Mouse (Mus musculus): ENCODE results near the gene Bcl11a. TPM values are rescaled to one million over a fixed set of nuclear protein-coding genes. Genes with fewer than 3 reads are reported as not detected.

Gene Bcl11a
- total RNA-seq, 1 experiment: 3.1 TPM

DNA sequence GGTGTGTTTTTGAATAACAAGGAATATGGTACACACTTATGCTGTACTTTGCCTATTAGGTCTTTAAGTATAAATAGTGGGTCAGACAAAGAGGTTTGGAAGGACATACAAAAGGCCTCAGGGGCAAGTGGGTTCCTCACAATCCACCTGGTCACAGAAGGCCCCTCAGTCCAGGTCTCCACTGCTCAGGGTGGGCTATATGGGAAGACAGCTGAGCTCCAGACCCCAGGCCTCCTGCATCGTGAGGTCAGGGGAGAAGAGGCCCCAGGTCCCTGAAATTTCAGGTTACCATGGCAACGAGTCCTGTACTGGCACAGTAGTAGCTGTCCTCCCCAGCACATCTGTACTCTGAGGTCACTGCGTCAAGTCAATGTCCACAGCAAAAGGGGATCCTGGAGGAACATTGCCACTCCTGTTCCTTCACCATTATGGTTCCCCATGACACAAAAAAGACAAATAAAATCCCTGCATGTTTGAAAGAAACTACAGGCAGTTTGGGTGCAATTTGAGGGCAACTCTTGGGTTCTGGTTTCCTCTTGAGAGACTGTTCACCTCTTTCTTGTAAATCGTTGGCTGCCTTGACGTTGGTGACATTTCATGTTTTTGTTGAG lies 93.9 kb downstream of the Bcl11a start:
- Histone ChIP-seq H3K27ac (ENCODE audit: insufficient read depth, low read depth, low read length, poor library complexity, severe bottlenecking) (no peak overlapping the region), H3K4me3 (ENCODE audit: insufficient read depth in 1 of 2, low read depth in 1 of 2, low read length in 2 of 2, poor library complexity in 1 of 2, severe bottlenecking in 1 of 2) (no peak overlapping the region), H3K36me3 (ENCODE audit: control insufficient read depth, insufficient read depth, low read length, poor library complexity, severe bottlenecking) (no peaks in the 10 kb centered on the region), H3K4me1 (ENCODE audit: control insufficient read depth in 2 of 2, insufficient read depth in 2 of 2, low read length in 2 of 2, poor library complexity in 1 of 2) (no peaks in the 10 kb centered on the region), H3K9ac (ENCODE audit: insufficient read depth, low read depth, low read length, poor library complexity, severe bottlenecking) (no peak overlapping the region), H3K9me3 (ENCODE audit: control insufficient read depth, insufficient read depth, low read depth, low read length) (no peaks in the 10 kb centered on the region)
- TF ChIP-seq MAFK (IDR thresholded peaks at IDR 0.05; ENCODE audit: insufficient read depth, low read depth, low read length): no peak
- no peak for TF ChIP-seq HCFC1 (IDR thresholded peaks at IDR 0.05; ENCODE audit: borderline replicate concordance, insufficient read depth, low read length)
- TF ChIP-seq ZNF384 (IDR thresholded peaks at IDR 0.05; ENCODE audit: low read depth, low read length): no peak
- in situ Hi-C loops (cut with MboI; ENCODE audit: low sequenced_read_pairs in 2 of 2, unreplicated experiment in 2 of 2): no loop called here
- no peak for DNase-seq (ENCODE audit: low read depth, low spot score)

DNA sequence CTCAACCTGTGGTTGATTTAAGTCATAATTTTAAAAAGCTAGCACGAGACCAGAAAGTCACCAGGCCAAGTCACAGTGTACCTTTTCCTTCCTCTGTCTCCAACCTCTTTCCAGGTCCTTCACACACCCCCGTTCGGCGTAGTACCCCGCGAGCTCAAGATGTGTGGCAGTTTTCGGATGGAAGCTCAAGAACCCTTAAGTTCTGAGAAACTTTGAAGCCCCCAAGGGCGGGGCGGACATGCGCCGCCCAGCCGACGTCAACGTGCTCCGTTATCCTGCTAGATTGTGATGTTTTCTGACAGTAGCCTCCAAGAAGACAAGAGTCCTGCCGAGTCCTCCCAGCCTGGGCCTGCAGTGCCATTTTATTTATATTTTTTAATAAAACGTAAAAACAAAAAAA lies 94.7 kb downstream of the Bcl11a start:
- no peak for DNase-seq (ENCODE audit: low read depth, low spot score)
- no peaks in the 10 kb centered on the region for H3K9me3 ChIP-seq (ENCODE audit: control insufficient read depth, insufficient read depth, low read depth, low read length)
- no peak overlapping the region for H3K9ac ChIP-seq (ENCODE audit: insufficient read depth, low read depth, low read length, poor library complexity, severe bottlenecking)
- in situ Hi-C loops (cut with MboI; ENCODE audit: low sequenced_read_pairs in 2 of 2, unreplicated experiment in 2 of 2): no loop called here
- TF ChIP-seq CHD2 (IDR thresholded peaks at IDR 0.05; ENCODE audit: low read depth, low read length): no peak
- TF ChIP-seq MAFK (IDR thresholded peaks at IDR 0.05; ENCODE audit: insufficient read depth, low read depth, low read length): no peak
- no peak for TF ChIP-seq HCFC1 (IDR thresholded peaks at IDR 0.05; ENCODE audit: borderline replicate concordance, insufficient read depth, low read length)
- no peak for TF ChIP-seq ZC3H11A (IDR thresholded peaks at IDR 0.05; ENCODE audit: borderline replicate concordance, low read depth, low read length)
- no peak for TF ChIP-seq ZNF384 (IDR thresholded peaks at IDR 0.05; ENCODE audit: low read depth, low read length)
- H3K27ac ChIP-seq (ENCODE audit: insufficient read depth, low read depth, low read length, poor library complexity, severe bottlenecking): no peak overlapping the region
- peaks cover under 1 to 2% of the 10 kb centered on the region in 2 experiments; a peak in 1 of 4 replicates for H3K4me1 ChIP-seq (ENCODE audit: control insufficient read depth in 2 of 2, insufficient read depth in 2 of 2, low read length in 2 of 2, poor library complexity in 1 of 2)
- no peaks in the 10 kb centered on the region for H3K36me3 ChIP-seq (ENCODE audit: control insufficient read depth, insufficient read depth, low read length, poor library complexity, severe bottlenecking)
- H3K4me3 ChIP-seq (ENCODE audit: insufficient read depth in 1 of 2, low read depth in 1 of 2, low read length in 2 of 2, poor library complexity in 1 of 2, severe bottlenecking in 1 of 2): no peak overlapping the region

DNA sequence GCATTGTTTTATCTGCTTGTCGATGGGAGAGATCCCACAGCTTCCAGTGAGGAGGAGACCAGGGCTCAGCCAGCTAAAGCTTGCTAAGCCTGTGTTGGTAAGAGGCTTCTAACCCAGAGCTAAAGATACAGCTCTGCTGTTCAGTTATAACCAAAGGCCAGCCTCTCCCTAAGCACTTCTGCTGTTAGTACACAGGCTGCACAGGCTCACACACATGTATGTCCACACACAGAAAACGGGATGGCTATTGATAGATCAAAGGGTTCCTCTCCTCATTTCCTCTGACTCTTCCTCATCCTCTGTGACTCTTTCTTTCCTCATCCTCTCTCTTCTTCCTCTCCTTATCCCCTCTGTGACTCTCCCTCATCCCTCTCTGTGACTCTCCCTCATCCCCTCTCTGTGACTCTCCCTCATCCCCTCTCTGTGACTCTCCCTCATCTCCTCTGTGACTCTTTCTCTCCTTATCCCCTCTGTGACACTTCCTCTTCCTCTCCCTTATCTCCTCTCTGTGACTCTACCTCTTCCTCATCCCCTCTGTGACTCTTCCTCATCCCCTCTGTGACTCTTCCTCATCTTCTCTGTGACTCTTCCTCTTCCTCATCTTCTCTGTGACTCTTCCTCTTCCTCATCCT lies 96.4 kb downstream of the Bcl11a start:
- Histone ChIP-seq H3K9me3 (ENCODE audit: control insufficient read depth, insufficient read depth, low read depth, low read length) (no peaks in the 10 kb centered on the region), H3K27ac (ENCODE audit: insufficient read depth, low read depth, low read length, poor library complexity, severe bottlenecking) (no peak overlapping the region), H3K4me1 (ENCODE audit: control insufficient read depth in 2 of 2, insufficient read depth in 2 of 2, low read length in 2 of 2, poor library complexity in 1 of 2) (peaks cover 2 to 3% of the 10 kb centered on the region in 2 experiments; a peak in 1 of 4 replicates), H3K4me3 (ENCODE audit: insufficient read depth in 1 of 2, low read depth in 1 of 2, low read length in 2 of 2, poor library complexity in 1 of 2, severe bottlenecking in 1 of 2) (no peak overlapping the region), H3K36me3 (ENCODE audit: control insufficient read depth, insufficient read depth, low read length, poor library complexity, severe bottlenecking) (no peaks in the 10 kb centered on the region), H3K9ac (ENCODE audit: insufficient read depth, low read depth, low read length, poor library complexity, severe bottlenecking) (no peak overlapping the region)
- no peak for TF ChIP-seq ZC3H11A (IDR thresholded peaks at IDR 0.05; ENCODE audit: borderline replicate concordance, low read depth, low read length)
- TF ChIP-seq MAFK (IDR thresholded peaks at IDR 0.05; ENCODE audit: insufficient read depth, low read depth, low read length): no peak
- no peak for TF ChIP-seq ZNF384 (IDR thresholded peaks at IDR 0.05; ENCODE audit: low read depth, low read length)
- TF ChIP-seq CHD2 (IDR thresholded peaks at IDR 0.05; ENCODE audit: low read depth, low read length): no peak
- no peak for TF ChIP-seq HCFC1 (IDR thresholded peaks at IDR 0.05; ENCODE audit: borderline replicate concordance, insufficient read depth, low read length)
- DNase-seq (ENCODE audit: low read depth, low spot score): no peak
- in situ Hi-C loops (cut with MboI; ENCODE audit: low sequenced_read_pairs in 2 of 2, unreplicated experiment in 2 of 2): no loop called here

DNA sequence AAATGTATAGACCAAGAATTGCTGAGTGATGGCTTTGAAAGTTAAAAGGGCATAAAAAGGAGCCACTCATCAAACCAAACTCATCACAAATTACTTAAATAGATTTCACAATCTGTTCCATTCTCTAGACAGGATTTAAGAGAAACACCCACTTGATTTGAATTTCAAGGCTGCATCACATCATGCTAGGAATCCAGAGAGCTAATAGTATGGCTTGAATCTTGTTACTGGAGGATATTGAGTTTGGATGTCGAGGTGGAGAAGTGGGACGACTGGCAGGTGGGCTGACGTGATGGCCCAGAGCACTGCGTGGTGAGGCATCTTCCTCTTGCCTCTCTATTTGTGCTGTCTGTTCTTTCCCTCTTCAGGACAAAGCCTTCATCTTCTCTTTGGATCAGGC lies 99.6 kb downstream of the Bcl11a start:
- H3K9ac ChIP-seq (ENCODE audit: insufficient read depth, low read depth, low read length, poor library complexity, severe bottlenecking): no peak overlapping the region
- DNase-seq (ENCODE audit: low read depth, low spot score): no peak
- TF ChIP-seq ZC3H11A (IDR thresholded peaks at IDR 0.05; ENCODE audit: borderline replicate concordance, low read depth, low read length) (no peak), ZNF384 (IDR thresholded peaks at IDR 0.05; ENCODE audit: low read depth, low read length) (no peak), CHD2 (IDR thresholded peaks at IDR 0.05; ENCODE audit: low read depth, low read length) (no peak), HCFC1 (IDR thresholded peaks at IDR 0.05; ENCODE audit: borderline replicate concordance, insufficient read depth, low read length) (no peak)

More for the DNA sequence above, 99.6 kb downstream of the Bcl11a start:
- no peak overlapping the region for H3K4me3 ChIP-seq (ENCODE audit: insufficient read depth in 1 of 2, low read depth in 1 of 2, low read length in 2 of 2, poor library complexity in 1 of 2, severe bottlenecking in 1 of 2)
- no peaks in the 10 kb centered on the region for H3K36me3 ChIP-seq (ENCODE audit: control insufficient read depth, insufficient read depth, low read length, poor library complexity, severe bottlenecking)
- no peak overlapping the region for H3K27ac ChIP-seq (ENCODE audit: insufficient read depth, low read depth, low read length, poor library complexity, severe bottlenecking)
- in situ Hi-C loops (cut with MboI; ENCODE audit: low sequenced_read_pairs in 2 of 2, unreplicated experiment in 2 of 2): no loop called here
- peaks cover 2 to 3% of the 10 kb centered on the region in 2 experiments; a peak in 1 of 4 replicates for H3K4me1 ChIP-seq (ENCODE audit: control insufficient read depth in 2 of 2, insufficient read depth in 2 of 2, low read length in 2 of 2, poor library complexity in 1 of 2)
- no peaks in the 10 kb centered on the region for H3K9me3 ChIP-seq (ENCODE audit: control insufficient read depth, insufficient read depth, low read depth, low read length)

All from ES-E14 (cell line).